Mouse (Mus musculus) neural tube, embryonic 15.5 days (tissue): ENCODE data around the gene Myoc. TPM values are rescaled to one million over a fixed set of nuclear protein-coding genes. Genes with fewer than 3 reads are reported as not detected.

Experiments used
- ATAC-seq: fragments of 200-750 bp; cut with Nextera tagmentation; 2 replicates; pipeline ENCODE4 v1.8.0; 2017; ENCODE audit warnings: mild to moderate bottlenecking, moderate TSS enrichment, moderate library complexity; ENCODE audit not compliant: low FRiP score
- H3K27ac ChIP-seq: fragments of 300-500 bp; sonication (generic); replicated peaks from 2 replicates; pipeline ENCODE4 v1.5.1; 2015; ENCODE audit warnings: mild to moderate bottlenecking, inconsistent platforms
- H3K27me3 ChIP-seq: fragments of 300-500 bp; sonication (generic); replicated peaks from 2 replicates; pipeline ENCODE4 v1.6.1; 2015; ENCODE audit warnings: inconsistent platforms
- H3K36me3 ChIP-seq: fragments of 300-500 bp; sonication (generic); 2 replicates; pipeline ENCODE4 v1.6.1; 2015; ENCODE audit warnings: inconsistent platforms
- H3K4me1 ChIP-seq: fragments of 300-500 bp; sonication (generic); 2 replicates; pipeline ENCODE4 v1.6.1; 2015; ENCODE audit warnings: inconsistent platforms
- H3K4me2 ChIP-seq: fragments of 300-500 bp; sonication (generic); 2 replicates; pipeline ENCODE4 v1.6.1; 2015; ENCODE audit warnings: inconsistent platforms, mild to moderate bottlenecking, moderate library complexity
- H3K4me3 ChIP-seq: fragments of 300-500 bp; sonication (generic); replicated peaks from 2 replicates; pipeline ENCODE4 v1.5.1; 2015; ENCODE audit warnings: mild to moderate bottlenecking, inconsistent platforms
- H3K9ac ChIP-seq: fragments of 300-500 bp; sonication (generic); replicated peaks from 2 replicates; pipeline ENCODE4 v1.6.1; 2015; ENCODE audit warnings: mild to moderate bottlenecking, inconsistent platforms
- H3K9me3 ChIP-seq: fragments of 300-500 bp; sonication (generic); replicated peaks from 2 replicates; pipeline ENCODE4 v1.6.1; 2016; ENCODE audit warnings: inconsistent platforms
- WGBS: fragments of 180-500 bp; shearing (Covaris S2); methylation state at CpG from one replicate; pipeline ENCODE4 v1.1.7; 2015; ENCODE audit warnings: mixed read lengths; 5-methylcytosine and 5-hydroxymethylcytosine counted together
- microRNA-seq: library from miRNA; unstranded; fragments of <30 nt; microRNA quantifications from one replicate; pipeline ENCODE4, GENCODE M21; 2017
- polyA plus RNA-seq: library from polyadenylated mRNA; unstranded; fragments of >200 nt; fragmentation: Nextera tagmentation; extraction: Ambion mirVana; gene quantifications from 2 replicates; pipeline ENCODE4 v1.2.1, GENCODE M21; 2015

Gene Myoc
- polyA plus RNA-seq, 1 experiment from 2014 or later = 0.06 TPM

GRCm38 (mm10) chr1:162658119-162658518 lies 19.2 kb downstream of the Myoc start, which contains the start of gene Myocos:
Myocos (minus strand) TSS chr1:162658219.
- Histone ChIP-seq H3K4me2 (no peak within 1 kb of the TSS), H3K9ac (no peak within 1 kb of the TSS), H3K4me3 (no peak within 1 kb of the TSS), H3K9me3 (no peaks in the 10 kb centered on the region), H3K27me3 (no peaks in the 10 kb centered on the region), H3K27ac (no peak within 1 kb of the TSS), H3K36me3 (no peaks in the 10 kb centered on the region), H3K4me1 (no peaks in the 10 kb centered on the region)
- no peak for ATAC-seq
- WGBS = 95% methylated on average over 7 of the region's 7 CpGs

DNA sequence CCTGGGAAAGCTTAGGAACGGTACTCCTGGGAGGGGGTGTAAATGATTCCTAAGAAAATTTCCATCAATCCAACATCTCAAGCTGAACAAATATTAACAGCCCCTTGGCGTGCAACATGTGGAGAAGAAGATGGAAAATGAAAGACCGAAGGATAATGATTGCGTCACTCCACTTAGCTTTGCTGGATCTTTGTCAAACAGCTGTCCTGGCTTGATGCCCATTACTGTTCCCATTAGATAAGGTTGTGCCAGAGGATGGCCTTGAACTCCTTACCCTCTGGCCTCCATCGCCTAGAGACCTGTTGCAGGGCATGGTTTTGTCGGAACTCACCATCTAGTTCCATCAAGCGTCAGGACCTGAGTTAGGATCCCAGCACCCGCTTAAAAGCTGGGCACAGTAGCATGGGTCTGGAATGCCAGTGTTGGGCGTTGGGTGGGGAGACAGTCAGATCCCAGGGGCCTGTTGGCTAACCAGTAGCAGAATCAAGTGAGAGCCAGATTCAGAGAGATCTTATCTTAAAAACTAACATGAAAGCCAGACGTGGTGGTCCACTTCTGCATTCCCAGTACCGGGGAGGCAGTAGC lies 21.4 kb downstream of the Myoc start:
- no peak overlapping the region for H3K4me2 ChIP-seq

DNA sequence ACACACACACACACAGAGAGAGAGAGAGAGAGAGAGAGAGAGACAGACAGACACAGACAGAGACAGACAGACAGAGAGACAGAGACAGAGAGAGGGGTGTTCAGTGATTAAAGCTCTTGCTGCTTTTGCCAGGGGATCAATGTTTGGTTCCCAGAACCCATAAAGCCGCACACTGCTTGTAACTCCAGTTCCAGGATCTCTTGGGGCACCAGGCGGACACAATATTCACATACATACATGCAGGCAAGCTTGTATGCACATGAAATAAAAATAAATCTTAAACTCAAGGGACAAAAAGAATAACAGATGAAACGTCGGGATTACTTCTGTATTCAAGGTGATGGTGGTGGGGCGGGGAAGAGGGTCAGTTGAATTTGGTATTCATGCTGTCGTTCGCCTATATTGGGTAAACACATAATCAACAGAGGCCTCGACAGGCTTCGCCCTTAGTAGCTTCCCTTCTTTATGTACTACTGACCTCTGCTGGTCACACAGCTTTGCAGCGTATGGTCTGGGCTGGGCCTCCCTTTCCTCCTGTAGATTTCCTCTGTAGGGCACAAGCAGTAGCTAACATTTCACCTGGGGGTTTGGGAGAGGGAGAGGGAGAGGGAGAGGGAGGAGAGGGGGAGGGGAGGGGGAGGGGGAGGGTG lies 26.0 kb downstream of the Myoc start:
- 9% methylated on average over 10 of the region's 10 CpGs for WGBS
- peaks cover 6% of the 10 kb centered on the region for H3K4me1 ChIP-seq
- peak; percentile 98 for ATAC-seq
- H3K4me3 ChIP-seq = no peak overlapping the region
- H3K27ac ChIP-seq = no peak overlapping the region
- peak overlapping the region; percentile 60 for H3K4me2 ChIP-seq
- no peak overlapping the region for H3K9ac ChIP-seq
- peaks cover 7% of the 10 kb centered on the region for H3K36me3 ChIP-seq
- no peaks in the 10 kb centered on the region for H3K27me3 ChIP-seq
- H3K9me3 ChIP-seq = no peaks in the 10 kb centered on the region

More for the DNA sequence above, 21.4 kb downstream of the Myoc start:
- Histone ChIP-seq H3K27ac (no peak overlapping the region), H3K9me3 (no peaks in the 10 kb centered on the region), H3K4me1 (peaks cover under 1% of the 10 kb centered on the region; the same call in 1 of the 2 replicates), H3K4me3 (no peak overlapping the region), H3K9ac (no peak overlapping the region), H3K27me3 (no peaks in the 10 kb centered on the region), H3K36me3 (no peaks in the 10 kb centered on the region)
- WGBS = 89% methylated on average over 11 of the region's 11 CpGs
- ATAC-seq = no peak

DNA sequence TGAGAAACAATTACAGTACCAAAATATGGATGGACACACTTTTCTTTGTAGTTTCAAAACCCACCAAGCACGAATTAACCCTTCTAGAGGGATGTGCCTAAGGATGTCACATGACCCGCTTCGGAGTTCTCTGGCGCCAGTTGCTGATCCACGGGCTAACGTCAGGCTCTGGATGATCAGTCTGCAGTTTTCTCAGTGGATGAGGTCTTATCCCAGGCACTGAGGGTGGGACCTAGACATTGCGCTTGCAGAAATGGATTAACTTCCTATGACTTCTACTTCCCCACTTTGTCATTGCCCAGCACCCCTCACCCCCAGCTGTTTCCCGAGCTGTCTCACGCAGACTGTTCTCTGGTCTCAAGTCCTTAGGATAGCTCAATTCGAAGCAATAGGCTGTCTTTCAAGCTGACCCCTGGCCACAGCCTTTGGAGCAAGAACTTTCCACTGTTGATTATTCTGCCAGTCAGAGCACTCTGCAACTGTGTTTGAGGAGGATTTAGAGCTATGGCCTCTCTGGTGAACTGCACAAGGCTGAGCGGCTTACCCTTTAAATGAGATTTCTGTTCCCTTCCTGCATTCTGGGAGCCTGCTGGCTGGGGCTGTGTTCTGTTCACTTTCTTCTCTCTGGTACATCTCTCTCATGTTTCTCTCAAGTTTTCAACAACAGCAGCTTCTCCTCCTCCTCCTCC lies 26.7 kb downstream of the Myoc start:
- H3K27ac ChIP-seq = no peak overlapping the region
- WGBS = 5% methylated on average over 11 of the region's 11 CpGs
- no peaks in the 10 kb centered on the region for H3K9me3 ChIP-seq
- H3K4me1 ChIP-seq = peaks cover 6% of the 10 kb centered on the region
- ATAC-seq = peak; percentile 85
- no peaks in the 10 kb centered on the region for H3K27me3 ChIP-seq
- H3K9ac ChIP-seq = no peak overlapping the region
- peak overlapping the region; percentile 60 for H3K4me2 ChIP-seq
- peak overlapping the region; percentile 33 for H3K4me3 ChIP-seq
- H3K36me3 ChIP-seq = peaks cover 13% of the 10 kb centered on the region

- Histone ChIP-seq H3K27me3 (no peaks in the 10 kb centered on the region), H3K9ac (no peak overlapping the region), H3K27ac (no peak overlapping the region), H3K4me2 (no peak overlapping the region), H3K36me3 (peaks cover 65% of the 10 kb centered on the region), H3K4me3 (no peak overlapping the region), H3K9me3 (no peaks in the 10 kb centered on the region), H3K4me1 (no peaks in the 10 kb centered on the region)
- 76% methylated on average over 2 of the region's 2 CpGs for WGBS
- ATAC-seq = no peak
Observed at GRCm38 (mm10) chr1:162693721-162694120, 54.8 kb downstream of the Myoc start.

- Histone ChIP-seq H3K9ac (no peak overlapping the region), H3K36me3 (peaks cover 51% of the 10 kb centered on the region), H3K4me1 (no peaks in the 10 kb centered on the region), H3K4me3 (no peak overlapping the region), H3K27ac (no peak overlapping the region), H3K27me3 (no peaks in the 10 kb centered on the region), H3K4me2 (no peak overlapping the region), H3K9me3 (no peaks in the 10 kb centered on the region)
- no peak for ATAC-seq
- WGBS = 93% methylated on average over 6 of the region's 6 CpGs
Observed at GRCm38 (mm10) chr1:162697866-162698265, 58.9 kb downstream of the Myoc start.

Small RNAs within 50 kb of the gene (microRNA-seq; reads per million reads assigned to microRNA genes)
- not detected for gene Gm27616

Other genes starting within 250 kb of the Myoc start
- gene Dnm3, start 161.1 kb upstream of the Myoc start, polyA plus RNA-seq = 53.3 and 60.8 TPM in 2 replicates
- 15.4 and 20.4 TPM in 2 replicates for gene Mettl13, start 90.6 kb upstream of the Myoc start, polyA plus RNA-seq
- gene Vamp4, start 68.6 kb upstream of the Myoc start, polyA plus RNA-seq = 81.3 and 87.0 TPM in 2 replicates
- gene Myocos, start 19.1 kb downstream of the Myoc start, polyA plus RNA-seq = not detected in 2 replicates
- gene Prrc2c, start 101.4 kb downstream of the Myoc start, polyA plus RNA-seq = 121 and 135 TPM in 2 replicates
- 0.66 and 0.78 TPM in 2 replicates for gene Fmo4, start 174.8 kb downstream of the Myoc start, polyA plus RNA-seq
- 20.8 and 25.9 TPM in 2 replicates for gene Fmo1, start 227.5 kb downstream of the Myoc start, polyA plus RNA-seq